ENCODE assay signal across 26 mouse cellular contexts in genomic region chr5:121825606-121826005, GRCm38 (mm10). TPM values are rescaled to one million over a fixed set of nuclear protein-coding genes. Genes with fewer than 3 reads are reported as not detected.
DNase-seq lines count a peak whose midpoint lies in the region; TF ChIP-seq lines count a peak whose summit lies in the region.
"Had no signal": no experiment of that assay in that cellular context is flagged by ENCODE, and none has a peak within 500 bp of the region (broad histone marks: within the 10 kb centered on the region; RNA-seq: fewer than 3 reads in every experiment).

No protein-coding gene starts in this region.

- H3K4me3 ChIP-seq in gastrocnemius, adult 2 months: 0 out of 2 replicates have a peak overlapping the region, but pooled peaks have one; percentile 15
- no peak overlapping the region for H3K4me3 ChIP-seq in layer of hippocampus, adult 2 months
- H3K4me3 ChIP-seq: embryonic facial prominence, embryonic 13.5 days; erythroblast, embryonic 14.5 days; forebrain, embryonic 12.5 days; heart, embryonic 15.5 days; liver, embryonic 13.5 days; midbrain, embryonic 13.5 days; neural tube, embryonic 12.5 days; stomach, embryonic 15.5 days had no signal

- no peak for DNase-seq in gastrocnemius, adult 2 months
- no peak for DNase-seq in gastrocnemius, postnatal 36 days
- DNase-seq in layer of hippocampus, adult 2 months (ENCODE audit: low spot score in 2 of 2): no peak
- no peak for DNase-seq in layer of hippocampus, adult 9-10 months (ENCODE audit: low spot score)
- peak; percentile 76 for DNase-seq in cerebellum, adult 9-11 months
- DNase-seq in cerebellum, postnatal 25 days: peak; percentile 63 to 64
- DNase-seq in spleen, postnatal 14 days (ENCODE audit: low spot score in 2 of 2): no peak
- DNase-seq: adrenal gland, adult 8-10 months; embryo, embryonic 11 days; heart, adult 11 months; layer of hippocampus, adult 9-11 months; liver, embryonic 13.5 days; lung, adult 2 months; lung, postnatal 14 days; retina, postnatal 1 day; right cerebral cortex, postnatal 4 days; thymus, adult 2 months; thymus, postnatal 4 days had no signal

- no peak for TF ChIP-seq CTCF in gastrocnemius, adult 2 months (IDR thresholded peaks at IDR 0.05)
- no peak for TF ChIP-seq CTCF in layer of hippocampus, adult 2 months (conservative IDR thresholded peaks at IDR 0.05)

- H3K27ac ChIP-seq in gastrocnemius, adult 2 months: peak overlapping the region; percentile 73; the same call in 1 of the 2 replicates
- H3K27ac ChIP-seq in layer of hippocampus, adult 2 months: 0 out of 2 replicates have a peak overlapping the region, but pooled peaks have one; percentile 7
- H3K27ac ChIP-seq: embryonic facial prominence, embryonic 13.5 days; forebrain, embryonic 12.5 days; heart, embryonic 15.5 days; hindbrain, postnatal 0 days; liver, embryonic 13.5 days; midbrain, embryonic 13.5 days; neural tube, embryonic 12.5 days; stomach, embryonic 15.5 days had no signal

- intact Hi-C loops in gastrocnemius, adult 2 months (cut with DNase I): no loop called here
- intact Hi-C loops in gastrocnemius, postnatal 36 days (cut with DNase I): no loop called here

RNA-seq across cellular contexts. Expression of gene Sh2b3, which starts 11.8 kb away (rescaled TPM):
- 10 to 100 TPM; 11.9 to 15.4 TPM for total RNA-seq in gastrocnemius, adult 2 months (2021)
- total RNA-seq in gastrocnemius, postnatal 36 days (2021): 10 to 100 TPM; 13.5 TPM
- total RNA-seq in layer of hippocampus, adult 2 months (2021): 10 to 100 TPM; 19.9 to 21.6 TPM

RNA-seq across cellular contexts. Expression of gene Pheta1, which starts 23.2 kb away (rescaled TPM):
- total RNA-seq in gastrocnemius, adult 2 months (2021): 1 to 10 TPM; 4.7 to 6.4 TPM
- total RNA-seq in gastrocnemius, postnatal 36 days (2021): 1 to 10 TPM; 4.5 to 6.0 TPM
- total RNA-seq in layer of hippocampus, adult 2 months (2021): 1 to 10 TPM; 8.3 to 8.8 TPM

Comparison
In these comparisons a context has a peak if more than half of its experiments do, and no peak if none do; other contexts are left out.
1. DNase-seq: peak in cerebellum, adult 9-11 months (single experiment) and cerebellum, postnatal 25 days (2 of 2); none in gastrocnemius, adult 2 months (single experiment), gastrocnemius, postnatal 36 days (0 of 2), layer of hippocampus, adult 2 months (0 of 2), layer of hippocampus, adult 9-10 months (single experiment) and spleen, postnatal 14 days (0 of 2).